Mouse (Mus musculus) myocyte (in vitro differentiated cells): ENCODE measurements around the gene Tprg.

Experiments
- MAX ChIP-seq: IDR thresholded peaks from one replicate; pipeline ENCODE4 v1.6.1; 2011; ENCODE audit warnings: low read depth, mild to moderate bottlenecking, control low read depth
- POLR2A ChIP-seq: IDR thresholded peaks from one replicate; pipeline ENCODE4 v1.6.1; 2011; ENCODE audit warnings: low read depth, mild to moderate bottlenecking, control low read depth, moderate library complexity; ENCODE audit not compliant: insufficient read length
- TCF3 ChIP-seq: IDR thresholded peaks from one replicate; pipeline ENCODE4 v1.6.1; 2011; ENCODE audit warnings: low read depth, control low read depth; ENCODE audit not compliant: insufficient read length

DNA sequence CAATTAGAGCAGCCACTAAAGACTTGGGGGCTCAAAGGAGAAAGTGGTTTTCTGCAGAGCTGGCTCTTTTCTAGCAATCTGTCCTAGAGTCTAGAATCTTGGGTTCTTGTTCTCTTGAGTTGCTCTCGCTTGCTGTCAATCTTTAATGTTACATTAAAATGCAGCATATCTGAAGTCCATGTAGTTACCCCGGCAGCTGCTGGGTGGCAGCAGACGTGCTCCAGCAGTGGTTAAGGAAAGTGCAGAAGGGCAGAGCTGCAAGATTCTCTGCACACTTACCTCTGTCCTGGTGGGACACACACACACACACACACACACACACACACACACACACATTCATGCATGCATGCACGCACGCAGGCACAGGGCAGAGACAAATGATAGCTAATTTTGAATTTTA, 88.2 kb downstream of the Tprg start:
- TF ChIP-seq POLR2A (no peak), TCF3 (no peak), MAX (no peak)
